Mouse (Mus musculus): Measurements from ENCODE around the gene Nop10. TPM values are rescaled to one million over a fixed set of nuclear protein-coding genes. Genes with fewer than 3 reads are reported as not detected.

Gene Nop10
- total RNA-seq, 2 experiments from 2014 or later, result 154 to 256 TPM

Other genes with a start within 250 kb of the Nop10 start
- gene Olfr1310, start 249.2 kb upstream of the Nop10 start, total RNA-seq (2015), result not detected in 2 replicates
- gene Olfr1310, start 249.2 kb upstream of the Nop10 start, total RNA-seq (2017), result not detected in 2 replicates
- gene Olfr1311, start 237.5 kb upstream of the Nop10 start, total RNA-seq (2015), result not detected in 2 replicates
- gene Olfr1311, start 237.5 kb upstream of the Nop10 start, total RNA-seq (2017), result not detected in 2 replicates
- not detected in 2 replicates for gene Olfr1312, start 211.7 kb upstream of the Nop10 start, total RNA-seq (2015)
- not detected in 2 replicates for gene Olfr1312, start 211.7 kb upstream of the Nop10 start, total RNA-seq (2017)
- gene Olfr1313, start 184.1 kb upstream of the Nop10 start, total RNA-seq (2015), result not detected in 2 replicates
- not detected in 2 replicates for gene Olfr1313, start 184.1 kb upstream of the Nop10 start, total RNA-seq (2017)
- not detected in 2 replicates for gene Olfr1314, start 165.1 kb upstream of the Nop10 start, total RNA-seq (2015)
- not detected in 2 replicates for gene Olfr1314, start 165.1 kb upstream of the Nop10 start, total RNA-seq (2017)
- not detected in 2 replicates for gene Olfr1315-ps1, start 146.5 kb upstream of the Nop10 start, total RNA-seq (2015)
- not detected in 2 replicates for gene Olfr1315-ps1, start 146.5 kb upstream of the Nop10 start, total RNA-seq (2017)
- gene Olfr1316, start 126.9 kb upstream of the Nop10 start, total RNA-seq (2015), result not detected in 2 replicates
- gene Olfr1316, start 126.9 kb upstream of the Nop10 start, total RNA-seq (2017), result not detected in 2 replicates
- gene Olfr1317, start 121.6 kb upstream of the Nop10 start, total RNA-seq (2015), result not detected in 2 replicates
- not detected in 2 replicates for gene Olfr1317, start 121.6 kb upstream of the Nop10 start, total RNA-seq (2017)
- not detected in 2 replicates for gene Olfr1318, start 107.7 kb upstream of the Nop10 start, total RNA-seq (2015)
- not detected in 2 replicates for gene Olfr1318, start 107.7 kb upstream of the Nop10 start, total RNA-seq (2017)
- gene Lpcat4, start 22.5 kb upstream of the Nop10 start, total RNA-seq (2015), result 20.5 and 25.2 TPM in 2 replicates
- gene Lpcat4, start 22.5 kb upstream of the Nop10 start, total RNA-seq (2017), result 7.8 and 8.5 TPM in 2 replicates
- gene Nutm1, start 2.6 kb upstream of the Nop10 start, total RNA-seq (2015), result not detected in 2 replicates
- not detected in 2 replicates for gene Nutm1, start 2.6 kb upstream of the Nop10 start, total RNA-seq (2017)
- 55.6 and 71.4 TPM in 2 replicates for gene Slc12a6, start 3.9 kb downstream of the Nop10 start, total RNA-seq (2015)
- gene Slc12a6, start 3.9 kb downstream of the Nop10 start, total RNA-seq (2017), result 50.6 and 58.6 TPM in 2 replicates
- 0.17 TPM in 1 of 2 replicates, not detected in the other for gene Gm21985, start 4.4 kb downstream of the Nop10 start, total RNA-seq (2015)
- gene Gm21985, start 4.4 kb downstream of the Nop10 start, total RNA-seq (2017), result 0.57 and 1.3 TPM in 2 replicates
- gene Emc4, start 106.1 kb downstream of the Nop10 start, total RNA-seq (2015), result 97.1 and 106 TPM in 2 replicates
- 73.0 and 77.6 TPM in 2 replicates for gene Emc4, start 106.1 kb downstream of the Nop10 start, total RNA-seq (2017)
- 20.3 and 24.7 TPM in 2 replicates for gene Katnbl1, start 117.3 kb downstream of the Nop10 start, total RNA-seq (2015)
- gene Katnbl1, start 117.3 kb downstream of the Nop10 start, total RNA-seq (2017), result 15.7 and 20.2 TPM in 2 replicates
- gene Emc7, start 193.1 kb downstream of the Nop10 start, total RNA-seq (2015), result 14.6 and 16.7 TPM in 2 replicates
- gene Emc7, start 193.1 kb downstream of the Nop10 start, total RNA-seq (2017), result 9.0 and 10.5 TPM in 2 replicates
- not detected in 2 replicates for gene Chrm5, start 218.8 kb downstream of the Nop10 start, total RNA-seq (2015)
- gene Chrm5, start 218.8 kb downstream of the Nop10 start, total RNA-seq (2017), result not detected in 2 replicates
- 18.7 and 19.6 TPM in 2 replicates for gene Aven, start 231.0 kb downstream of the Nop10 start, total RNA-seq (2015)
- gene Aven, start 231.0 kb downstream of the Nop10 start, total RNA-seq (2017), result 30.9 and 41.0 TPM in 2 replicates